Mouse (Mus musculus): Measurements from ENCODE around the gene Rnaset2b. TPM values are rescaled to one million over a fixed set of nuclear protein-coding genes. Genes with fewer than 3 reads are reported as not detected.
"Not testable (repeated sequence)": the region's sequence is repeated elsewhere in the genome, so short reads cannot be mapped to it uniquely, and the experiment has no call there.

The Rnaset2b gene
- polyA plus RNA-seq, 1 experiment from 2014 or later = 169 TPM

DNA sequence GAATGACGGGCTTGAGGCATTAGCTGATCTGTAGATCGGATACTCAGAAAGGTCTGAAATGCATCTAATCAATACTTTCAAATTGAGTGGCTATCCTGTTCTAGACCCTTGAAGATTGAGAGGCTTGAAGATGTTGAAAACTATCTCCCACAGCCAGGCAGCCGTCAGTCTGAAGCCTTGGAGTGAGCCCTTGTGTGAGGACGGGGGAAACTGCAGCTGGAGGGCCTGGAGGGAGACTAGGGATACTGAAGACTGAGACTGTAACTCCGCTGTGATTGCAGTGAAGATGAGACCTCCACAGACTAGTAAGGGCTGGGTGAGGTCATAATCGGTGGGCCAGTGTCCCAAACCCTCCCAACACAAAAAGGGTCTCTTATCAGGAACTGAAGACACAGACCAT, 8.1 kb upstream of the Rnaset2b start:
- H3K36me3 ChIP-seq; H3K27me3 ChIP-seq; H3K4me3 ChIP-seq (replicated peaks); H3K27ac ChIP-seq; H3K4me1 ChIP-seq (replicated peaks); ATAC-seq (ENCODE audit: insufficient number of reproducible peaks, insufficient read depth, low FRiP score, low TSS enrichment, low read depth); H3K9me3 ChIP-seq; H3K9ac ChIP-seq (replicated peaks); H3K4me2 ChIP-seq: not testable (repeated sequence)
- WGBS = 79% methylated on average over 4 of the region's 6 CpGs

DNA sequence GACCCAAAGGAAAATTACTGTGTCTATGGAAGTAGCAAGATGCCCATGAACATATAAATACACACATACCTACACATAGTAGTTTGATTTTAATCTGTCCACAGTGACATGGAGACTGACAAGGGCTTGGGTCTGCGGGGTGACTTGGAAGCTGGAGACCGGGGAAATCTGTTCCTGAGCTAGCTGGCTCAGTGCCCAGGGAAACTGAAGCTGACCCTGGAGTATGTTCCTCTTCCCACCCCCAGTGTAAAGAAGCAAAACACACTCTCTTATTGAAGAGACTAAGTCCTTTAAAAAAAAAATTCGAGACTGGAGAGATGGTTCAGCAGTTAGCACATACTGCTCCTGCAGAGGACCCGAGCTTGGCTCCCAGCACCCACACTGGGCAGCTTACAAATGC, 7.5 kb upstream of the Rnaset2b start:
- ATAC-seq (ENCODE audit: insufficient number of reproducible peaks, insufficient read depth, low FRiP score, low TSS enrichment, low read depth); H3K36me3 ChIP-seq; H3K9ac ChIP-seq (replicated peaks); H3K27ac ChIP-seq; H3K4me2 ChIP-seq; H3K4me1 ChIP-seq (replicated peaks); H3K9me3 ChIP-seq; H3K4me3 ChIP-seq (replicated peaks); H3K27me3 ChIP-seq: not testable (repeated sequence)
- WGBS = 82% methylated on average over 4 of the region's 4 CpGs

DNA sequence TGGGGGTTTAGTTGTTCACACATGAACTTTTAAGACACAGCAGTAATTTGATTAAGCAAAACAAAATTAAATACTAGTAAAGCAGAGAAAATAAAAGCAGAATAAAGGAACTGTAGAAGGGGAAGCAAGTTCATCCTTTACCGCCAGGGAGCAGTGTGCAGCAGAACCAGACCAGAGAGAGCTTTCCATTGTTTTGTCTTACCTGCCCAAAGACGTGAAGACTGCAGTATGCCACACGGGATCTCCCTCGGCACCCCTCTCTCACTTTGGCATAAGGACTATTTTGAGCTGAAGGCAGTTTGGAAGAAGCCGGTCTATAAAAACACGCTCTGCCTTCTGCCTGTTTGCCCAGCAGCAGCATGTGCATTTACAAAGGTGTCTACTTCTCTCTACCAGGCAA, 5.1 kb upstream of the Rnaset2b start:
- H3K36me3 ChIP-seq; H3K9me3 ChIP-seq; H3K27me3 ChIP-seq; H3K27ac ChIP-seq; ATAC-seq (ENCODE audit: insufficient number of reproducible peaks, insufficient read depth, low FRiP score, low TSS enrichment, low read depth); H3K9ac ChIP-seq (replicated peaks); H3K4me2 ChIP-seq; H3K4me3 ChIP-seq (replicated peaks); H3K4me1 ChIP-seq (replicated peaks): not testable (repeated sequence)
- WGBS = 13% methylated on average over 6 of the region's 6 CpGs

- not testable (repeated sequence) for H3K36me3 ChIP-seq; ATAC-seq (ENCODE audit: insufficient number of reproducible peaks, insufficient read depth, low FRiP score, low TSS enrichment, low read depth); H3K4me1 ChIP-seq (replicated peaks); H3K4me2 ChIP-seq; H3K9me3 ChIP-seq; H3K27ac ChIP-seq; H3K9ac ChIP-seq (replicated peaks); H3K27me3 ChIP-seq; H3K4me3 ChIP-seq (replicated peaks)
- 29% methylated on average over 1 of the region's 1 CpGs for WGBS
Measured at GRCm38 (mm10) chr17:6967673-6968072, 2.8 kb upstream of the Rnaset2b start.

- H3K27me3 ChIP-seq; ATAC-seq (ENCODE audit: insufficient number of reproducible peaks, insufficient read depth, low FRiP score, low TSS enrichment, low read depth); H3K4me3 ChIP-seq (replicated peaks); H3K9me3 ChIP-seq; H3K4me1 ChIP-seq (replicated peaks); H3K9ac ChIP-seq (replicated peaks); H3K27ac ChIP-seq; H3K4me2 ChIP-seq; H3K36me3 ChIP-seq: not testable (repeated sequence)
- WGBS = 77% methylated on average over 8 of the region's 8 CpGs
Measured at GRCm38 (mm10) chr17:6971238-6971637, 804 bp downstream of the Rnaset2b start.

DNA sequence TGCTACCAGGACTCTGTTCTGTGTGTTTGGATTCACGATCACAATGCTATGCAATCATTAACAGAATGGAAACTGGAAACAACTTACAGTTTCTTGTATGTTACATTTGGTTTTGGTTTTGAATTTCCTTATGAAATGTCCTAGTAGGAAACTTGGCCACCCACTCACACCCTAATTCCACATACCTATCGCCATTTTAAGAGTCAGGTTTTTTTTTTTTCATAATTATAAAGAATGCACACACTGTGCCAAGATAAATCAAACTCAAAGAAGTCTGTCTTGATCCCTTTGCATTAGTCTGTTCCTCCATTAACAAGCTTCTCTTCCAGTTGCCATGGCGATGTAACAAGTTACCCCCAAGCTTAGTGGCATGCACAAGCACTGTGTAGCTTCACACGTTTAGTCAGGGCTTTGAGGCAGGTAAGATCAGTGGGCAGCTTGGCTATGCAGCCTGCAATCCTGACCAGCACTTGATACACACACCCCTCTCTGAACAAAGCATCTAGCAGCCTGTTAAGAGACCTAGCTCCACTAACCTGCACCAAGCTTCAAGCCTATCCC, 2.5 kb downstream of the Rnaset2b start:
- H3K9ac ChIP-seq (replicated peaks); ATAC-seq (ENCODE audit: insufficient number of reproducible peaks, insufficient read depth, low FRiP score, low TSS enrichment, low read depth); H3K9me3 ChIP-seq; H3K36me3 ChIP-seq; H3K27me3 ChIP-seq; H3K4me3 ChIP-seq (replicated peaks); H3K4me2 ChIP-seq; H3K27ac ChIP-seq; H3K4me1 ChIP-seq (replicated peaks): not testable (repeated sequence)
- WGBS = 63% methylated on average over 4 of the region's 4 CpGs

DNA sequence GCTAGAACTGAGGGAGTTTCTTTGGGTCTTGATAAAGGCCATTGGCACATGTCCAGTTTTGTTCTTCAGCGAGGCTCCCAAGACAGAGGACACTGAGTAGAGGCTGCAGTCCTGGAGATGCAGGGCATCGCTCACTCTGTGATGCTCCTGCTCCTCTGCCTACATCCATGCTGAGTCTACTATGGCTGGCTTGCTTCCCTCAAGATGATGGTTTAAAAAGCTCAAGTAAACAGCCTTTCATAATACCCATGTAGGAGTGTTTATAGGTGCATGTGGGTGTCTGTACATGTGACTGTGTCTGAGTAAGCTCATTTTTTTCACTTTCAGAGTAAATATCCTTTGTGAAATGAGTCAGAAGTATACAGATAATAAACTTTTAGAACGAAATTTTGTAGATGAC, 4.6 kb downstream of the Rnaset2b start:
- WGBS = 80% methylated on average over 3 of the region's 3 CpGs

GRCm38 (mm10) chr17:6978287-6979248, 8.1 kb downstream of the Rnaset2b start, which contains the start of gene Gm49721:
Gene Gm49721, plus strand, starts transcription at chr17:6978904.
- H3K4me3 ChIP-seq (replicated peaks) = peak within 1 kb of the TSS; percentile 53
- H3K27ac ChIP-seq = peak within 1 kb of the TSS; percentile 56; the same call in 1 of the 2 replicates
- peak within 1 kb of the TSS; percentile 54; the same call in 1 of the 2 replicates for H3K9ac ChIP-seq (replicated peaks)
- not testable (repeated sequence) for H3K36me3 ChIP-seq; H3K27me3 ChIP-seq; H3K9me3 ChIP-seq; H3K4me1 ChIP-seq (replicated peaks)
- H3K4me2 ChIP-seq = peak within 1 kb of the TSS; percentile 56
- ATAC-seq (ENCODE audit: insufficient number of reproducible peaks, insufficient read depth, low FRiP score, low TSS enrichment, low read depth) = peak; percentile 98
- 2% methylated on average over 53 of the region's 68 CpGs for WGBS

More for the DNA sequence above, 4.6 kb downstream of the Rnaset2b start:
- H3K9me3 ChIP-seq; H3K4me3 ChIP-seq (replicated peaks); H3K9ac ChIP-seq (replicated peaks); H3K27ac ChIP-seq; H3K27me3 ChIP-seq; H3K36me3 ChIP-seq; H3K4me1 ChIP-seq (replicated peaks); ATAC-seq (ENCODE audit: insufficient number of reproducible peaks, insufficient read depth, low FRiP score, low TSS enrichment, low read depth); H3K4me2 ChIP-seq: not testable (repeated sequence)

GRCm38 (mm10) chr17:6979380-6979779, 8.9 kb downstream of the Rnaset2b start:
- not testable (repeated sequence) for H3K9me3 ChIP-seq; ATAC-seq (ENCODE audit: insufficient number of reproducible peaks, insufficient read depth, low FRiP score, low TSS enrichment, low read depth); H3K27ac ChIP-seq; H3K27me3 ChIP-seq; H3K36me3 ChIP-seq; H3K4me1 ChIP-seq (replicated peaks)
- H3K9ac ChIP-seq (replicated peaks) = peak overlapping the region; percentile 54; the same call in 1 of the 2 replicates
- H3K4me2 ChIP-seq = peak overlapping the region; percentile 56
- peak overlapping the region; percentile 53 for H3K4me3 ChIP-seq (replicated peaks)
- 27% methylated on average over 5 of the region's 5 CpGs for WGBS

DNA sequence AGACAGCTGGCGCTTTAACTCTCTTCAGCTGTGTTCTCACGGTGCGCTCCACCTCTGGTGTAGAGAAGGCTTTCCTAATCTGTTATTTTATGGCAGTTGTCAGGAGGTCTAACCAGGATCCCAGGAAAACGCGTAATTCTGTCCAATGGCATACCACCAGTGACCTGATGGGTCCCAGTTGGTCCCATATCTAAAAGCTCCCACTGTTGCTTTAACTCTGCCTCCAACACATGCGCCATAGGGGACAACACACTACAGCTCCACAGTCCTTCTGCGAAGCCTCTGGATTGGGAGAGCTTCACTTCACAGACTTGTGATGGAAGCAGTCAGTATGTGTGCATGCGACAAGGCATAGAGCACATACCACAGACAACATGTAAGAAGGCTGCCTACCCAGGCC, 9.7 kb downstream of the Rnaset2b start:
- H3K4me1 ChIP-seq (replicated peaks); ATAC-seq (ENCODE audit: insufficient number of reproducible peaks, insufficient read depth, low FRiP score, low TSS enrichment, low read depth); H3K27ac ChIP-seq; H3K36me3 ChIP-seq; H3K4me2 ChIP-seq; H3K9me3 ChIP-seq; H3K4me3 ChIP-seq (replicated peaks); H3K27me3 ChIP-seq; H3K9ac ChIP-seq (replicated peaks): not testable (repeated sequence)
- 81% methylated on average over 5 of the region's 8 CpGs for WGBS

- H3K4me3 ChIP-seq (replicated peaks); H3K4me1 ChIP-seq (replicated peaks); H3K9ac ChIP-seq (replicated peaks); H3K27me3 ChIP-seq; ATAC-seq (ENCODE audit: insufficient number of reproducible peaks, insufficient read depth, low FRiP score, low TSS enrichment, low read depth); H3K4me2 ChIP-seq; H3K9me3 ChIP-seq; H3K27ac ChIP-seq; H3K36me3 ChIP-seq: not testable (repeated sequence)
- 100% methylated on average over 1 of the region's 1 CpGs for WGBS
Measured at GRCm38 (mm10) chr17:6986118-6986517, 15.7 kb downstream of the Rnaset2b start.

Data from limb, embryonic 12.5 days (tissue).